Mouse (Mus musculus) MEL (cell line): ENCODE results near the gene Sergef. TPM values are rescaled to one million over a fixed set of nuclear protein-coding genes. Genes with fewer than 3 reads are reported as not detected.

ENCODE experiments used
- DNase-seq: peaks from one replicate; pipeline ENCODE4 v3.0.0; 2011; ENCODE audit warnings: low read depth, low spot score
- H3K27ac ChIP-seq: 2 replicates; pipeline ENCODE4 v1.5.1; 2012; ENCODE audit warnings: low read depth, mild to moderate bottlenecking, control low read depth, low read length, moderate library complexity; ENCODE audit not compliant: control insufficient read depth
- H3K27me3 ChIP-seq, 2 experiments: fragments of 150-350 bp in 1 of 2; sonication (generic) in 1 of 2; 2 replicates each; pipeline ENCODE4 v1.6.1; 2012; ENCODE audit warnings: low read length in 2 of 2, mild to moderate bottlenecking in 2 of 2, improper control_type of control experiment in 1 of 2, moderate library complexity in 1 of 2; ENCODE audit not compliant: insufficient read depth in 2 of 2, control insufficient read depth in 1 of 2
- H3K36me3 ChIP-seq, 2 experiments: 2 replicates each; pipeline ENCODE4 v1.6.1; 2012 to 2014; ENCODE audit warnings: low read length in 2 of 2, improper control_type of control experiment in 1 of 2, inconsistent platforms in 1 of 2, mild to moderate bottlenecking in 1 of 2; ENCODE audit not compliant: insufficient read depth in 2 of 2, control insufficient read depth in 1 of 2
- H3K4me1 ChIP-seq, 2 experiments: fragments of 150-350 bp in 1 of 2; sonication (generic) in 1 of 2; 2 replicates each; pipeline ENCODE4 v1.6.1; 2012; ENCODE audit warnings: low read length in 2 of 2, improper control_type of control experiment in 1 of 2, mild to moderate bottlenecking in 1 of 2; ENCODE audit not compliant: insufficient read depth in 2 of 2, control insufficient read depth in 1 of 2
- H3K4me3 ChIP-seq, 2 experiments: fragments of 150-350 bp in 1 of 2; sonication (generic) in 1 of 2; 2 replicates each; pipeline ENCODE4 v1.5.1; 2012; ENCODE audit warnings: low read depth in 2 of 2, low read length in 2 of 2, mild to moderate bottlenecking in 2 of 2, moderate library complexity in 2 of 2, control low read depth in 1 of 2, improper control_type of control experiment in 1 of 2; ENCODE audit not compliant: control insufficient read depth in 1 of 2, insufficient read depth in 1 of 2
- H3K79me2 ChIP-seq: 2 replicates; pipeline ENCODE4 v1.6.1; 2012; ENCODE audit warnings: mild to moderate bottlenecking, low read length, moderate library complexity; ENCODE audit not compliant: control insufficient read depth, poor library complexity, insufficient read depth
- H3K9ac ChIP-seq: 2 replicates; pipeline ENCODE4 v1.6.1; 2012; ENCODE audit warnings: low read depth, mild to moderate bottlenecking, control low read depth, low read length, moderate library complexity; ENCODE audit not compliant: control insufficient read depth, poor library complexity, severe bottlenecking
- H3K9me3 ChIP-seq: fragments of 150-350 bp; sonication (generic); replicated peaks from 2 replicates; pipeline ENCODE4 v1.6.1; 2012; ENCODE audit warnings: mild to moderate bottlenecking, low read length, improper control_type of control experiment, moderate library complexity; ENCODE audit not compliant: insufficient read depth
- BHLHE40 ChIP-seq: IDR thresholded peaks from 2 replicates; pipeline ENCODE4 v1.6.1; 2012; ENCODE audit warnings: low read depth, mild to moderate bottlenecking, inconsistent platforms, low read length, improper control_type of control experiment, borderline replicate concordance
- CHD1 ChIP-seq: IDR thresholded peaks from 2 replicates; pipeline ENCODE4 v1.6.1; 2012; ENCODE audit warnings: low read depth, mild to moderate bottlenecking, inconsistent platforms, low read length, improper control_type of control experiment
- CHD2 ChIP-seq: IDR thresholded peaks from 2 replicates; pipeline ENCODE4 v1.6.1; 2011; ENCODE audit warnings: low read length, improper control_type of control experiment
- CTCF ChIP-seq, 3 experiments: IDR thresholded peaks in 2 of 3; conservative IDR thresholded peaks in 1 of 3; 2 replicates each; pipeline ENCODE4 v1.5.1; 2011 to 2012; ENCODE audit warnings: low read length in 3 of 3, low read depth in 2 of 3, mild to moderate bottlenecking in 2 of 3, improper control_type of control experiment in 1 of 3, inconsistent platforms in 1 of 3, mixed read lengths in 1 of 3, moderate library complexity in 1 of 3; ENCODE audit not compliant: control insufficient read depth in 1 of 3, insufficient read depth in 1 of 3, poor library complexity in 1 of 3, severe bottlenecking in 1 of 3
- ELF1 ChIP-seq: IDR thresholded peaks from 2 replicates; pipeline ENCODE4 v1.6.1; 2014; ENCODE audit warnings: low read depth, mild to moderate bottlenecking, inconsistent platforms, low read length, improper control_type of control experiment, moderate library complexity
- EP300 ChIP-seq, 2 experiments: IDR thresholded peaks; 2 replicates each; pipeline ENCODE4 v1.6.1; 2011; ENCODE audit warnings: improper control_type of control experiment in 2 of 2, low read length in 2 of 2, low read depth in 1 of 2, mild to moderate bottlenecking in 1 of 2
- ETS1 ChIP-seq: IDR thresholded peaks from 2 replicates; pipeline ENCODE4 v1.6.1; 2012; ENCODE audit warnings: low read depth, mild to moderate bottlenecking, inconsistent platforms, low read length, improper control_type of control experiment, moderate library complexity
- KAT2A ChIP-seq: conservative IDR thresholded peaks from 2 replicates; pipeline ENCODE4 v1.6.1; 2012; ENCODE audit warnings: low read depth, low read length, improper control_type of control experiment, inconsistent platforms
- MAFK ChIP-seq: IDR thresholded peaks from 2 replicates; pipeline ENCODE4 v1.6.1; 2011; ENCODE audit warnings: low read depth, mild to moderate bottlenecking, low read length, improper control_type of control experiment, borderline replicate concordance
- MAZ ChIP-seq: IDR thresholded peaks from 2 replicates; pipeline ENCODE4 v1.6.1; 2012; ENCODE audit warnings: low read depth, mild to moderate bottlenecking, inconsistent platforms, low read length, improper control_type of control experiment
- MYB ChIP-seq: IDR thresholded peaks from 2 replicates; pipeline ENCODE4 v1.6.1; 2011; ENCODE audit warnings: mild to moderate bottlenecking, low read depth, low read length, improper control_type of control experiment
- MYC ChIP-seq: IDR thresholded peaks from 2 replicates; pipeline ENCODE4 v1.6.1; 2011; ENCODE audit warnings: low read depth, mild to moderate bottlenecking, low read length, improper control_type of control experiment, moderate library complexity
- NELFE ChIP-seq: IDR thresholded peaks from 2 replicates; pipeline ENCODE4 v1.6.1; 2011; ENCODE audit warnings: low read depth, low read length, improper control_type of control experiment
- NRF1 ChIP-seq: IDR thresholded peaks from 2 replicates; pipeline ENCODE4 v1.6.1; 2014; ENCODE audit warnings: low read depth, mild to moderate bottlenecking, inconsistent platforms, low read length, improper control_type of control experiment, moderate library complexity; ENCODE audit not compliant: poor library complexity, insufficient read depth, severe bottlenecking
- POLR2AphosphoS2 ChIP-seq: IDR thresholded peaks from 2 replicates; pipeline ENCODE4 v1.6.1; 2011; ENCODE audit warnings: low read length, improper control_type of control experiment
- RAD21 ChIP-seq: IDR thresholded peaks from 2 replicates; pipeline ENCODE4 v1.6.1; 2011; ENCODE audit warnings: mild to moderate bottlenecking, low read depth, low read length, improper control_type of control experiment
- RCOR1 ChIP-seq: IDR thresholded peaks from 2 replicates; pipeline ENCODE4 v1.6.1; 2012; ENCODE audit warnings: low read depth, mild to moderate bottlenecking, inconsistent platforms, low read length, improper control_type of control experiment
- SIN3A ChIP-seq: IDR thresholded peaks from 2 replicates; pipeline ENCODE4 v1.6.1; 2012; ENCODE audit warnings: low read length, improper control_type of control experiment, inconsistent platforms
- SMC3 ChIP-seq: IDR thresholded peaks from 2 replicates; pipeline ENCODE4 v1.6.1; 2011; ENCODE audit warnings: low read depth, low read length, improper control_type of control experiment
- TCF12 ChIP-seq: IDR thresholded peaks from 2 replicates; pipeline ENCODE4 v1.6.1; 2014; ENCODE audit warnings: low read depth, mild to moderate bottlenecking, inconsistent platforms, low read length, improper control_type of control experiment, moderate library complexity
- UBTF ChIP-seq: IDR thresholded peaks from 2 replicates; pipeline ENCODE4 v1.6.1; 2012; ENCODE audit warnings: low read depth, mild to moderate bottlenecking, inconsistent platforms, low read length, improper control_type of control experiment, moderate library complexity, borderline replicate concordance; ENCODE audit not compliant: insufficient read depth
- USF1 ChIP-seq: IDR thresholded peaks from 2 replicates; pipeline ENCODE4 v1.6.1; 2014; ENCODE audit warnings: low read depth, mild to moderate bottlenecking, inconsistent platforms, low read length, improper control_type of control experiment, moderate library complexity
- ZC3H11A ChIP-seq: IDR thresholded peaks from 2 replicates; pipeline ENCODE4 v1.6.1; 2012; ENCODE audit warnings: low read depth, mild to moderate bottlenecking, inconsistent platforms, low read length, improper control_type of control experiment
- ZKSCAN1 ChIP-seq: IDR thresholded peaks from 2 replicates; pipeline ENCODE4 v1.6.1; 2012; ENCODE audit warnings: low read depth, mild to moderate bottlenecking, inconsistent platforms, low read length, improper control_type of control experiment, moderate library complexity
- ZMIZ1 ChIP-seq: IDR thresholded peaks from 2 replicates; pipeline ENCODE4 v1.6.1; 2012; ENCODE audit warnings: low read depth, mild to moderate bottlenecking, inconsistent platforms, low read length, improper control_type of control experiment, moderate library complexity
- ZNF384 ChIP-seq: IDR thresholded peaks from 2 replicates; pipeline ENCODE4 v1.6.1; 2012; ENCODE audit warnings: low read depth, mild to moderate bottlenecking, inconsistent platforms, low read length, improper control_type of control experiment
- polyA plus RNA-seq, 2 experiments: library from polyadenylated mRNA; stranded (reverse) in 1 of 2; unstranded in 1 of 2; fragments of >175 nt in 1 of 2; fragments of >200 nt in 1 of 2; gene quantifications; 2 replicates each; pipeline versions ENCODE4 v1.2.1 to v1.2.4; 2012; ENCODE audit warnings: low replicate concordance in 2 of 2, low read depth in 1 of 2; ENCODE audit not compliant: insufficient read length in 2 of 2, insufficient read depth in 1 of 2, missing spikeins in 1 of 2
- total RNA-seq: library from RNA; depleted of rRNA; stranded (reverse); fragments of 300-350 nt; gene quantifications from 2 replicates; pipeline ENCODE4 v1.2.3, GENCODE M21; 2012

The Sergef gene
- total and polyA plus RNA-seq, 3 experiments = 7.6 to 11.7 TPM; not detected in 1

DNA sequence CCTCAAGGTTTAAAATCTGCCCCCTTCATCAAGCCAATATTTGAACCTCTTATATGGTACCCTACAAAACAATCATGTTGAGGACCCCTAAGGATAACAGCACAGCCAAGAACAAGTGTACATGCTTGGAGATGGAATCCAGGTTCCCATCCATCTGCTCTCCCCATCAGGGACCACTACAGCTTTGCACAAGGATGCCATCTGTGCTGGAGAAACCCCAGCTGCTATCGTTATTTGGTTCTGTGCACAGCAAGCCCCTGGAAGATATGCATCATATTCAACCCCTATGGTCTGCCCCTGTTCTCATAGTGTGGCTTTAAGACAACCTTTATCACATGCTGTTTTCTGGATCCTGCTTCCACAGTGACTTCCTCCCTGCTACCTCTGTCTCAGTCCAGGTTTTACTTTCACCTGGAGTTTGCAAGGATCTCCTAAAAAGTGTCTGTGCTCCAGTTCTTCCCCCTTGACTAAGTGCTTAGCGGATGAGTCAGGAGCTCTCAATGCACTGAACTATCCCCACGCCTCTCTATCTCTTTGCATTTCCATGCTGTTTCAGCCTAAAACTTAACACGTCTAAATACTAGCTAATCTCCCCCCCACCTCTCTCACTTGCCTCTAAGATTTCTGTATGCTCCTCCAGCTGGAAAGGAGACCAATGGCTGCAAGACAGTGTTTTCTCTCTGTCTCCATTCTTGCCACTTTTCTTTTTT, 9.0 kb upstream of the Sergef start:
- H3K4me3 ChIP-seq = no peak overlapping the region
- no peak overlapping the region for H3K27ac ChIP-seq
- H3K36me3 ChIP-seq = peaks cover 0 to 17% of the 10 kb centered on the region in 2 experiments; a peak in 2 of 4 replicates
- no peak for DNase-seq
- TF ChIP-seq NRF1 (no peak), UBTF (no peak), MAZ (no peak), ZKSCAN1 (no peak), BHLHE40 (no peak), MYC (no peak), MYB (no peak), ZMIZ1 (no peak), TCF12 (no peak), NELFE (no peak), ZNF384 (no peak), ELF1 (no peak), CHD1 (no peak)
- peaks cover 9 to 19% of the 10 kb centered on the region in 2 experiments for H3K4me1 ChIP-seq
- no peaks in the 10 kb centered on the region for H3K27me3 ChIP-seq
- H3K9me3 ChIP-seq = no peaks in the 10 kb centered on the region
- no peak overlapping the region for H3K9ac ChIP-seq
- no peaks in the 10 kb centered on the region for H3K79me2 ChIP-seq

DNA sequence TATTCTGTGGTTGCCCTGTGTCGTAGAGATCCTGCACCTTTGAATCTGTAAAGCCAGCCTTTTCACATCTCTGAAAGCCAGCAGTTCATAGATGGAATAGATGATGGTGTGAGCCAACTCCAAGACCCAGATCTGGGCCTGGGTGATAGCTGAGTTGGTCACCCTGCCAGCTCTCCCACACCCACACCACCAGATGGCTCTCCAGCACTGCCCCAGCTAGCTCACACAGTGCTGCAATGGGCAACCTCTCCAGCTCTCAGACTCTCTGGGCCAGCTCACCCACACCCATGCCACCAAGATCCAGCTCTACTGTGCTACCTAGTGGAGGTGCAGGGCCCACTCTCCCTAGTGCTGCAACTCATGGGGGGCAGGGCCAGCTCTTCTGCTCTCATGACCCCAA, 3.6 kb upstream of the Sergef start:
- no peak for DNase-seq
- no peaks in the 10 kb centered on the region for H3K79me2 ChIP-seq
- H3K4me3 ChIP-seq = no peak overlapping the region
- no peaks in the 10 kb centered on the region for H3K27me3 ChIP-seq
- TF ChIP-seq ZC3H11A (peak; percentile 24; the same call in 1 of the 2 replicates), ZMIZ1 (no peak), MAFK (no peak), MYB (no peak), POLR2AphosphoS2 (no peak), TCF12 (no peak), ZKSCAN1 (no peak), CHD2 (no peak), NRF1 (no peak), EP300 (IDR thresholded peaks at IDR 0.05; ENCODE audit: low read depth in 1 of 2, low read length in 2 of 2) (no peak), SIN3A (no peak), RAD21 (peak; percentile 44), USF1 (no peak), SMC3 (peak; percentile 41), KAT2A (no peak), ETS1 (no peak), CTCF (IDR thresholded peaks at IDR 0.05 in 2 of 3, conservative IDR thresholded peaks at IDR 0.05 in 1 of 3; ENCODE audit: control insufficient read depth in 1 of 3, insufficient read depth in 1 of 3, low read depth in 2 of 3, low read length in 3 of 3, poor library complexity in 1 of 3, severe bottlenecking in 1 of 3) (peak; percentile 22 to 56 (median 40); a peak in 4 of 6 replicates), RCOR1 (no peak)
- no peak overlapping the region for H3K9ac ChIP-seq
- no peaks in the 10 kb centered on the region for H3K9me3 ChIP-seq
- no peaks in the 10 kb centered on the region; a peak in 1 of 4 replicates for H3K36me3 ChIP-seq
- H3K4me1 ChIP-seq = 0 out of 4 replicates have a peak, but pooled peaks cover 0 to 8% of the 10 kb centered on the region in 2 experiments
- H3K27ac ChIP-seq = no peak overlapping the region
